Mouse (Mus musculus) heart, embryonic 16.5 days (tissue): ENCODE results near the gene Ablim2. TPM values are rescaled to one million over a fixed set of nuclear protein-coding genes. Genes with fewer than 3 reads are reported as not detected.

Experiments
- ATAC-seq: fragments of 200-750 bp; cut with Nextera tagmentation; replicated peaks from 2 replicates; pipeline ENCODE4 v1.8.0; 2017; ENCODE audit warnings: moderate number of reproducible peaks; ENCODE audit not compliant: insufficient read depth, low FRiP score; ENCODE audit errors: extremely low read depth
- H3K27ac ChIP-seq: fragments of 300-500 bp; sonication (generic); 2 replicates; pipeline ENCODE4 v1.5.1; 2014; ENCODE audit warnings: mild to moderate bottlenecking, low read length, control low read depth, moderate library complexity
- H3K27me3 ChIP-seq: fragments of 300-500 bp; sonication (generic); 2 replicates; pipeline ENCODE4 v1.6.1; 2014; ENCODE audit warnings: low read length, mixed read lengths; ENCODE audit not compliant: control insufficient read depth, insufficient read depth
- H3K36me3 ChIP-seq: fragments of 300-500 bp; sonication (generic); 2 replicates; pipeline ENCODE4 v1.6.1; 2014; ENCODE audit not compliant: control insufficient read depth, insufficient read depth
- H3K4me1 ChIP-seq: fragments of 300-500 bp; sonication (generic); 2 replicates; pipeline ENCODE4 v1.6.1; 2014; ENCODE audit warnings: low read length, mixed read lengths; ENCODE audit not compliant: control insufficient read depth, insufficient read depth
- H3K4me2 ChIP-seq: fragments of 300-500 bp; sonication (generic); 2 replicates; pipeline ENCODE4 v1.6.1; 2014; ENCODE audit warnings: low read depth, mild to moderate bottlenecking, control low read depth, low read length
- H3K4me3 ChIP-seq: fragments of 300-500 bp; sonication (generic); 2 replicates; pipeline ENCODE4 v1.5.1; 2014; ENCODE audit warnings: mild to moderate bottlenecking, control low read depth, low read length
- H3K9ac ChIP-seq: fragments of 300-500 bp; sonication (generic); 2 replicates; pipeline ENCODE4 v1.6.1; 2014; ENCODE audit warnings: low read length, control low read depth
- H3K9me3 ChIP-seq: fragments of 300-500 bp; sonication (generic); replicated peaks from 2 replicates; pipeline ENCODE4 v1.6.1; 2016; ENCODE audit warnings: low read length; ENCODE audit not compliant: control insufficient read depth
- WGBS: fragments of 180-500 bp; shearing (Covaris S2); extraction: QIAGEN DNeasy Blood & Tissue Kit; methylation state at CpG from one replicate; pipeline ENCODE4 v1.1.7; 2014; 5-methylcytosine and 5-hydroxymethylcytosine counted together
- polyA plus RNA-seq: library from polyadenylated mRNA; unstranded; fragments of >200 nt; fragmentation: Nextera tagmentation; extraction: Ambion mirVana; gene quantifications from 2 replicates; pipeline ENCODE4 v1.2.1, GENCODE M21; 2015

Gene Ablim2
- 4.7 and 7.3 TPM in 2 replicates for polyA plus RNA-seq

GRCm38 (mm10) chr5:35757639-35758001 lies at the start of gene Ablim2:
TSS of gene Ablim2 (plus strand) at chr5:35757880.
- no peaks in the 10 kb centered on the region for H3K36me3 ChIP-seq
- peaks cover 28% of the 10 kb centered on the region for H3K27me3 ChIP-seq
- peak within 1 kb of the TSS; percentile 78 for H3K4me3 ChIP-seq
- peak; percentile 94 for ATAC-seq
- H3K9me3 ChIP-seq: no peaks in the 10 kb centered on the region
- H3K9ac ChIP-seq: peak within 1 kb of the TSS; percentile 79
- WGBS: under 1% methylated on average over 33 of the region's 35 CpGs
- H3K27ac ChIP-seq: no peak within 1 kb of the TSS
- H3K4me2 ChIP-seq: peak within 1 kb of the TSS; percentile 100
- H3K4me1 ChIP-seq: peaks cover 10% of the 10 kb centered on the region

- no peak overlapping the region for H3K4me2 ChIP-seq
- ATAC-seq: no peak
- no peak overlapping the region for H3K4me3 ChIP-seq
- 67% methylated on average over 3 of the region's 3 CpGs for WGBS
- no peaks in the 10 kb centered on the region for H3K9me3 ChIP-seq
- H3K9ac ChIP-seq: no peak overlapping the region
- H3K27ac ChIP-seq: no peak overlapping the region
- H3K36me3 ChIP-seq: no peaks in the 10 kb centered on the region
- no peaks in the 10 kb centered on the region for H3K4me1 ChIP-seq
- no peaks in the 10 kb centered on the region for H3K27me3 ChIP-seq
Observed at GRCm38 (mm10) chr5:35710481-35710880, 47.2 kb upstream of the Ablim2 start.

GRCm38 (mm10) chr5:35710931-35711330 lies 46.7 kb upstream of the Ablim2 start:
- H3K36me3 ChIP-seq: no peaks in the 10 kb centered on the region
- no peaks in the 10 kb centered on the region for H3K4me1 ChIP-seq
- WGBS: 68% methylated on average over 3 of the region's 3 CpGs
- no peak overlapping the region for H3K4me3 ChIP-seq
- H3K27me3 ChIP-seq: no peaks in the 10 kb centered on the region
- H3K9me3 ChIP-seq: no peaks in the 10 kb centered on the region
- H3K4me2 ChIP-seq: no peak overlapping the region
- no peak overlapping the region for H3K27ac ChIP-seq
- no peak overlapping the region for H3K9ac ChIP-seq
- no peak for ATAC-seq

- H3K27ac ChIP-seq: no peak overlapping the region
- no peak overlapping the region for H3K4me2 ChIP-seq
- H3K9me3 ChIP-seq: no peaks in the 10 kb centered on the region
- no peak overlapping the region for H3K4me3 ChIP-seq
- no peaks in the 10 kb centered on the region for H3K27me3 ChIP-seq
- no peaks in the 10 kb centered on the region for H3K4me1 ChIP-seq
- H3K36me3 ChIP-seq: no peaks in the 10 kb centered on the region
- H3K9ac ChIP-seq: no peak overlapping the region
- no peak for ATAC-seq
- 64% methylated on average over 5 of the region's 5 CpGs for WGBS
Observed at GRCm38 (mm10) chr5:35712517-35712916, 45.2 kb upstream of the Ablim2 start.

- peak; percentile 90 for ATAC-seq
- 48% methylated on average over 13 of the region's 13 CpGs for WGBS
Observed at GRCm38 (mm10) chr5:35713649-35714354, 43.9 kb upstream of the Ablim2 start.

GRCm38 (mm10) chr5:35717455-35717854 lies 40.2 kb upstream of the Ablim2 start:
- WGBS: 80% methylated on average over 5 of the region's 5 CpGs
- no peaks in the 10 kb centered on the region for H3K36me3 ChIP-seq
- H3K9ac ChIP-seq: no peak overlapping the region
- no peaks in the 10 kb centered on the region for H3K27me3 ChIP-seq
- H3K4me3 ChIP-seq: no peak overlapping the region
- H3K9me3 ChIP-seq: no peaks in the 10 kb centered on the region
- peaks cover 16% of the 10 kb centered on the region for H3K4me1 ChIP-seq
- H3K27ac ChIP-seq: no peak overlapping the region
- ATAC-seq: no peak
- no peak overlapping the region for H3K4me2 ChIP-seq

More at GRCm38 (mm10) chr5:35713649-35714354, 43.9 kb upstream of the Ablim2 start:
- Histone ChIP-seq H3K9ac (no peak overlapping the region), H3K27me3 (no peaks in the 10 kb centered on the region), H3K9me3 (no peaks in the 10 kb centered on the region), H3K36me3 (no peaks in the 10 kb centered on the region), H3K4me3 (no peak overlapping the region), H3K4me2 (no peak overlapping the region), H3K4me1 (peaks cover 3% of the 10 kb centered on the region; the same call in 1 of the 2 replicates), H3K27ac (no peak overlapping the region)

GRCm38 (mm10) chr5:35717946-35718345 lies 39.7 kb upstream of the Ablim2 start:
- ATAC-seq: no peak

GRCm38 (mm10) chr5:35718817-35719216 lies 38.9 kb upstream of the Ablim2 start:
- 71% methylated on average over 11 of the region's 11 CpGs for WGBS
- Histone ChIP-seq H3K4me1 (peaks cover 24% of the 10 kb centered on the region), H3K36me3 (no peaks in the 10 kb centered on the region), H3K4me2 (no peak overlapping the region), H3K27me3 (no peaks in the 10 kb centered on the region), H3K9me3 (no peaks in the 10 kb centered on the region), H3K9ac (no peak overlapping the region), H3K27ac (no peak overlapping the region), H3K4me3 (no peak overlapping the region)
- ATAC-seq: no peak

More at GRCm38 (mm10) chr5:35717946-35718345, 39.7 kb upstream of the Ablim2 start:
- peaks cover 21% of the 10 kb centered on the region for H3K4me1 ChIP-seq
- no peaks in the 10 kb centered on the region for H3K27me3 ChIP-seq
- WGBS: 40% methylated on average over 4 of the region's 4 CpGs
- H3K4me2 ChIP-seq: no peak overlapping the region
- H3K9ac ChIP-seq: no peak overlapping the region
- H3K27ac ChIP-seq: no peak overlapping the region
- H3K36me3 ChIP-seq: no peaks in the 10 kb centered on the region
- no peak overlapping the region for H3K4me3 ChIP-seq
- H3K9me3 ChIP-seq: no peaks in the 10 kb centered on the region

- Histone ChIP-seq H3K4me1 (peaks cover 24% of the 10 kb centered on the region), H3K27me3 (no peaks in the 10 kb centered on the region)
- no peak for ATAC-seq
Observed at GRCm38 (mm10) chr5:35719343-35719742, 38.3 kb upstream of the Ablim2 start.

More at GRCm38 (mm10) chr5:35719343-35719742, 38.3 kb upstream of the Ablim2 start:
- no peak overlapping the region for H3K9ac ChIP-seq
- H3K4me3 ChIP-seq: no peak overlapping the region
- no peaks in the 10 kb centered on the region for H3K36me3 ChIP-seq
- no peak overlapping the region for H3K27ac ChIP-seq
- no peaks in the 10 kb centered on the region for H3K9me3 ChIP-seq
- H3K4me2 ChIP-seq: no peak overlapping the region
